Mouse (Mus musculus): ENCODE data around the gene Dmrtc2.

The Dmrtc2 gene

DNA sequence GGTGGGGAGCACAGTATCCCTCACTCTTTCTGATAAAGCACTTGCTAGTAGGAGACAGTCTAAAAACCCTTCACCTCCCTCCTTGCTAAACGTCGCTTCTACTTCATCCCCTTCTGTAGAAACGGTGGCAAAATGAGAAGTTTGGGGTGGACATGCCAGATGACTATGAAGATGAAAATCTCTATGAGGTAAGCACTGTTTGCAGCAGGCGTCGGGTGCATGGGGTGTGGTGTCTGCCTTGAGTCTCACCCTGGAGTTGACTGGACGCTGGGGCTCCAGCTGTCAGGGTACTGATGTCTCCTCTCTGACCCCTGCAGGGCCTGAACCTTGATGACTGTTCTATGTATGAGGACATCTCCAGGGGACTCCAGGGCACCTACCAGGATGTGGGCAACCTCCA is 31.3 kb downstream of the Dmrtc2 start:
- in situ Hi-C loops (cut with MboI, MseI), result loop anchor here (10.0 kb wide), 1 partner anchor 496 kb away; no protein-coding TSS in a partner anchor

DNA sequence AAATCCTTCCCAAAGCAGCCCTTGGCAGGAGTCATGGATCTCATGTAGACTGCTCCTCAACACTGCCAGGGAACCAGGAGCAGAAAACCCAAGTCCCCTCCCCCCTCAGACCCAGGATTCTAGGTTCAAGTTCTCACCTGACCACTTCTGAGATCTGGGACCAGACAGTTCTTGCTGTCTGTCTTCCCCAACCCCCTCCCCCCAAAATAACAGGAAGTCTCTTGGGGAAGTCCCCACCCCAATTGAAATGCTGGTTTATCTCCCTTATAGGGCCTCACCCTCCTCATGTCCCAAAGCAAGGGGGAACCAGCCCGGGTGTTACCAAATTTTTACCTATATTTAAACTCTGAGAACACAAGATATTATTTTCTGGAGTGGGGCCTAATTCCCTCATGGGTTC is 32.0 kb downstream of the Dmrtc2 start:
- in situ Hi-C loops (cut with MboI, MseI), result loop anchor here (10.0 kb wide), 1 partner anchor 497 kb away; no protein-coding TSS in a partner anchor

- in situ Hi-C loops (cut with MboI, MseI), result loop anchor here (10.0 kb wide), 1 partner anchor 497 kb away; no protein-coding TSS in a partner anchor
These were observed 32.4 kb downstream of the Dmrtc2 start for GRCm38 (mm10) chr7:24902264-24902629.

DNA sequence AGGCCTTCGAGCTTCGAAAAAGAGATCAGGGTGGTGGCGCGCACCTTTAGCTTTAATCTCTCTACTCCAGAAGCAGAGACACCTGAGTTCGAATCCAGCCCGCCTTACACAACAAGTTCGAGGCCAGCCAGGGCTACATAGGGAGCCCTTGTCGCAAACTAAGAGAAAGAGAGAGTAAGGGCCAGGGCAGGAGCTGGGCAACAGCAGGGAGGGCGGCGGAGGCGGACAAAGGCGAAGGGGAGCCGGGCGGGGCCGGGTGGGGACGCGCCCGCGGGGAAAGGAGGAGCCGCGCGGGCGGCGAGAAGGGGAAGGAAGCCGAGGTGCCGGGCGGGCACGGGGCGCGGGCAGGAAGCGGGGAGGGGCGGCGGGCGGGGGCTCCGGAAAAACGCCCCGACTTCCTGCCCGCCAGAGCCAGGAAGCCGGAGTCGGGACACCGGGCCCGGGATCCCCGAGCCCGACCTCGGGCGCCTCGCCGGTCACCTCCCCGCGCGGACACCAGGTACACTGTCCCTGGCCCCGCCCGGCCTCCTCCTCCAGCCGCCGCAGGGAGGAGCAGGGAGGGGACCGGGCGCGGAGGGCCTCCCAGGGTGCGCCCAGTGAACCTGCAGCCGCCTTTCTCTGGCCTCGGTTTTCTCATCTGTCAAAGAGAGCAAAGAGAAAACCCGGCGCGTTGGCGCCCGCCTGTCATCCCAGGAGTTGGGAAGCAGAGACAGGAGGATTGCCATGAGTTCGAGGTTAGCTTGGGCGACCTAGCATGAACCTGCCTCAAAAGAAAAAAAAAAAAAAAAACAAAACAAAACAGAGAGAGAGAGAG is 33.0 kb downstream of the Dmrtc2 start, which contains the start of gene Arhgef1:
Gene Arhgef1, plus strand, starts transcription at position 283 of the 814 bp plus-strand sequence.
- in situ Hi-C loops (cut with MboI, MseI), result loop anchor here (10.0 kb wide), 1 partner anchor 498 kb away; no protein-coding TSS in a partner anchor

GRCm38 (mm10) chr7:24903444-24903825 is 33.6 kb downstream of the Dmrtc2 start:
- in situ Hi-C loops (cut with MboI, MseI), result loop anchor here (10.0 kb wide), 1 partner anchor 499 kb away; no protein-coding TSS in a partner anchor

GRCm38 (mm10) chr7:24904070-24904483 is 34.2 kb downstream of the Dmrtc2 start:
- in situ Hi-C loops (cut with MboI, MseI), result loop anchor here (10.0 kb wide), 1 partner anchor 499 kb away; no protein-coding TSS in a partner anchor

DNA sequence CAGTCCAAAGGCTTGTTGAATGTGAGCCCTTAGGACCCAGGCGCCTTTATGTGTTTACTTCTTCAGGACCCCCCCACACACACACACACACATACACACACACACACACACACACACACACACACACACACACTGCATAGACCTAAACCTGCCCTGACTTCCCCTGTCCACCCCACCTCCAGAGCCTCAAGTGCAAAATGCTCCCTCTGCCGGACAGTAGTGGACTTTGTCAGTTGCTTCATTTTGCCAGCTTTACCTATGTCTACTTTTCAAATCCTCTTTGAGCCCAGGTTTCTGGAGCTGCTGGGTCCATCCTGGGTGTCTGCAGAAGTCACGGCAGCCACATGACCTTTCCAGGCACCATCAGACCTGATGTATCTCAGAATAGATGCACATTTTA is 35.1 kb downstream of the Dmrtc2 start:
- in situ Hi-C loops (cut with MboI, MseI), result loop anchor here (10.0 kb wide), 1 partner anchor 500 kb away; no protein-coding TSS in a partner anchor

GRCm38 (mm10) chr7:24906551-24906950 is 36.7 kb downstream of the Dmrtc2 start:
- in situ Hi-C loops (cut with MboI, MseI), result loop anchor here (10.0 kb wide), 1 partner anchor 502 kb away; no protein-coding TSS in a partner anchor

GRCm38 (mm10) chr7:24907211-24907748 is 37.4 kb downstream of the Dmrtc2 start:
- in situ Hi-C loops (cut with MboI, MseI), result loop anchor here (10.0 kb wide), 1 partner anchor 502 kb away; no protein-coding TSS in a partner anchor

DNA sequence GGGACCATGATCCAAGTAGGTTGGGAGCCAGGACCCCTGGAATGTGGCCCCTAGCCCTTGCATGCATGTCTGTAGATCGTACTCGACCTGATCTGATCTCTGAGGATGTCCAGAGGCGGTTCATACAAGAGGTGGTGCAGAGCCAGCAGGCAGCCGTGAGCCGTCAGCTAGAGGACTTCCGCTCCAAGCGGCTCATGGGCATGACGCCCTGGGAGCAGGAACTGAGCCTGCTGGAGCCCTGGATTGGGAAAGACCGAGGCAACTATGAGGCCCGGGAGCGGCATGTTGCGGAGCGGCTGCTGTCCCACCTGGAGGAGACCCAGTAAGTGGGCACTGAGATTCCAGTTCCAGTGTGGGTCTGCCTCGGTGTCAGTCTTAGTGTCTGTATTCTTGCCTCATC is 42.6 kb downstream of the Dmrtc2 start:
- in situ Hi-C loops (cut with MboI, MseI), result no loop called here

- in situ Hi-C loops (cut with MboI, MseI), result no loop called here
These were observed 49.0 kb downstream of the Dmrtc2 start for GRCm38 (mm10) chr7:24918763-24919323.

DNA sequence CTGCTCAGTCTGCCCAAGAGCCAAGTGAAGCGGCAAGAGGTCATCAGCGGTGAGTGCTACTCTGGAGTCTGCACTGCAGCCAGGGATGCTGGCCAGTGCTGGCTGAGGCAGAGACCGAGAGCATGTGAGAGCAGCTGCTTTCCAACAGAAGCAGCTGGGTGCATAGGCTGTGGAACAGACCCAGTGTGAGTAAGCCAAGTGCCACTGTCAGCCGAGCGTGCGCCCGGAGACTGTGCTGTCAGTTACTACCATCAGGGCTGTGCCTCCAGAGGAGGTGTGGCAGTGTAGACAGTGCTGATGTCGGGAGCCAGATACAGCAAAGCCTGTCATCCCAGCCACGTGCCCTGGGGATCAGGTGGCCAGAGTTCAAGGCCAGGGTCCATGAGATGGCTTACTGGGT is 49.9 kb downstream of the Dmrtc2 start:
- in situ Hi-C loops (cut with MboI, MseI), result no loop called here
